Mouse (Mus musculus) midbrain, embryonic 15.5 days (tissue): ENCODE results near the gene Krt20. TPM values are rescaled to one million over a fixed set of nuclear protein-coding genes. Genes with fewer than 3 reads are reported as not detected.

Source experiments
- ATAC-seq: fragments of 200-750 bp; cut with Nextera tagmentation; replicated peaks from 2 replicates; pipeline ENCODE4 v1.8.0; 2017; ENCODE audit warnings: moderate TSS enrichment
- H3K27ac ChIP-seq: fragments of 300-500 bp; sonication (generic); 2 replicates; pipeline ENCODE4 v1.5.1; 2015; ENCODE audit warnings: mild to moderate bottlenecking, inconsistent platforms
- H3K27me3 ChIP-seq: fragments of 300-500 bp; sonication (generic); replicated peaks from 2 replicates; pipeline ENCODE4 v1.6.1; 2015; ENCODE audit warnings: inconsistent platforms
- H3K36me3 ChIP-seq: fragments of 300-500 bp; sonication (generic); replicated peaks from 2 replicates; pipeline ENCODE4 v1.6.1; 2015; ENCODE audit warnings: inconsistent platforms
- H3K4me1 ChIP-seq: fragments of 300-500 bp; sonication (generic); 2 replicates; pipeline ENCODE4 v1.6.1; 2015; ENCODE audit warnings: inconsistent platforms
- H3K4me2 ChIP-seq: fragments of 300-500 bp; sonication (generic); 2 replicates; pipeline ENCODE4 v1.6.1; 2015; ENCODE audit warnings: inconsistent platforms, mild to moderate bottlenecking, moderate library complexity
- H3K4me3 ChIP-seq: fragments of 300-500 bp; sonication (generic); 2 replicates; pipeline ENCODE4 v1.5.1; 2015; ENCODE audit warnings: mild to moderate bottlenecking, inconsistent platforms
- H3K9ac ChIP-seq: fragments of 300-500 bp; sonication (generic); 2 replicates; pipeline ENCODE4 v1.6.1; 2015; ENCODE audit warnings: mild to moderate bottlenecking, inconsistent platforms
- H3K9me3 ChIP-seq: fragments of 300-500 bp; sonication (generic); 2 replicates; pipeline ENCODE4 v1.6.1; 2016; ENCODE audit warnings: inconsistent platforms
- WGBS: fragments of 180-500 bp; shearing (Covaris S2); methylation state at CpG from one replicate; pipeline ENCODE4 v1.1.7; 2015; ENCODE audit warnings: mixed read lengths; 5-methylcytosine and 5-hydroxymethylcytosine counted together
- polyA plus RNA-seq: library from polyadenylated mRNA; unstranded; fragments of >200 nt; fragmentation: Nextera tagmentation; extraction: Ambion mirVana; gene quantifications from 2 replicates; pipeline ENCODE4 v1.2.1, GENCODE M21; 2015

Krt20 gene
- polyA plus RNA-seq, 1 experiment from 2014 or later: 0.19 TPM

- H3K9ac ChIP-seq: no peak overlapping the region
- no peak overlapping the region for H3K4me3 ChIP-seq
- WGBS: 85% methylated on average over 4 of the region's 4 CpGs
- H3K4me1 ChIP-seq: no peaks in the 10 kb centered on the region
- no peaks in the 10 kb centered on the region for H3K36me3 ChIP-seq
- H3K4me2 ChIP-seq: no peak overlapping the region
- H3K9me3 ChIP-seq: no peaks in the 10 kb centered on the region
- no peaks in the 10 kb centered on the region for H3K27me3 ChIP-seq
- no peak for ATAC-seq
- no peak overlapping the region for H3K27ac ChIP-seq
Observed at GRCm38 (mm10) chr11:99454044-99454443, 16.1 kb upstream of the Krt20 start.

GRCm38 (mm10) chr11:99448769-99449168 is 10.8 kb upstream of the Krt20 start:
- Histone ChIP-seq H3K4me1 (no peaks in the 10 kb centered on the region), H3K4me2 (no peak overlapping the region), H3K36me3 (no peaks in the 10 kb centered on the region), H3K9ac (no peak overlapping the region), H3K4me3 (no peak overlapping the region), H3K9me3 (no peaks in the 10 kb centered on the region), H3K27me3 (no peaks in the 10 kb centered on the region), H3K27ac (no peak overlapping the region)
- ATAC-seq: no peak
- WGBS: 78% methylated on average over 2 of the region's 2 CpGs

GRCm38 (mm10) chr11:99441220-99441619 is 3.3 kb upstream of the Krt20 start:
- Histone ChIP-seq H3K9ac (no peak overlapping the region), H3K4me2 (no peak overlapping the region), H3K27ac (no peak overlapping the region), H3K27me3 (no peaks in the 10 kb centered on the region), H3K36me3 (no peaks in the 10 kb centered on the region), H3K9me3 (no peaks in the 10 kb centered on the region), H3K4me1 (no peaks in the 10 kb centered on the region), H3K4me3 (no peak overlapping the region)
- no peak for ATAC-seq
- WGBS: 77% methylated on average over 8 of the region's 8 CpGs

- no peaks in the 10 kb centered on the region for H3K9me3 ChIP-seq
- H3K27me3 ChIP-seq: no peaks in the 10 kb centered on the region
- no peaks in the 10 kb centered on the region for H3K4me1 ChIP-seq
- 62% methylated on average over 10 of the region's 10 CpGs for WGBS
- no peak for ATAC-seq
- H3K27ac ChIP-seq: no peak overlapping the region
- no peaks in the 10 kb centered on the region for H3K36me3 ChIP-seq
- H3K4me3 ChIP-seq: no peak overlapping the region
- H3K4me2 ChIP-seq: no peak overlapping the region
- H3K9ac ChIP-seq: no peak overlapping the region
Observed at GRCm38 (mm10) chr11:99439465-99439864, 1.5 kb upstream of the Krt20 start.

- Histone ChIP-seq H3K4me1 (no peaks in the 10 kb centered on the region), H3K4me3 (no peak overlapping the region), H3K4me2 (no peak overlapping the region), H3K9me3 (no peaks in the 10 kb centered on the region), H3K36me3 (no peaks in the 10 kb centered on the region), H3K9ac (no peak overlapping the region), H3K27ac (no peak overlapping the region), H3K27me3 (no peaks in the 10 kb centered on the region)
- 58% methylated on average over 4 of the region's 4 CpGs for WGBS
- ATAC-seq: no peak
Observed at GRCm38 (mm10) chr11:99436625-99437024, 1.3 kb downstream of the Krt20 start.

- WGBS: 35% methylated on average over 12 of the region's 12 CpGs
- Histone ChIP-seq H3K4me1 (no peaks in the 10 kb centered on the region), H3K27me3 (no peaks in the 10 kb centered on the region), H3K27ac (no peak overlapping the region), H3K36me3 (no peaks in the 10 kb centered on the region), H3K9me3 (no peaks in the 10 kb centered on the region), H3K4me2 (no peak overlapping the region), H3K4me3 (no peak overlapping the region), H3K9ac (no peak overlapping the region)
- ATAC-seq: no peak
Observed at GRCm38 (mm10) chr11:99430670-99431069, 7.3 kb downstream of the Krt20 start.

- H3K36me3 ChIP-seq: no peaks in the 10 kb centered on the region
- no peak within 1 kb of the TSS for H3K9ac ChIP-seq
- no peaks in the 10 kb centered on the region for H3K4me1 ChIP-seq
- H3K9me3 ChIP-seq: no peaks in the 10 kb centered on the region
- H3K27me3 ChIP-seq: no peaks in the 10 kb centered on the region
- H3K4me2 ChIP-seq: no peak within 1 kb of the TSS
- H3K27ac ChIP-seq: no peak within 1 kb of the TSS
- no peak within 1 kb of the TSS for H3K4me3 ChIP-seq
- no peak for ATAC-seq
- WGBS: 85% methylated on average over 10 of the region's 10 CpGs
Observed at GRCm38 (mm10) chr11:99422159-99422558, 15.8 kb downstream of the Krt20 start, which contains the start of gene Krt12. TSS of gene Krt12 (minus strand) at chr11:99422259.

- no peaks in the 10 kb centered on the region for H3K4me1 ChIP-seq
- H3K9ac ChIP-seq: no peak overlapping the region
- H3K27me3 ChIP-seq: no peaks in the 10 kb centered on the region
- no peak overlapping the region for H3K27ac ChIP-seq
- no peaks in the 10 kb centered on the region for H3K36me3 ChIP-seq
- WGBS: 66% methylated on average over 10 of the region's 10 CpGs
- H3K4me3 ChIP-seq: no peak overlapping the region
- ATAC-seq: no peak
- H3K4me2 ChIP-seq: no peak overlapping the region
- H3K9me3 ChIP-seq: no peaks in the 10 kb centered on the region
Observed at GRCm38 (mm10) chr11:99420586-99420985, 17.4 kb downstream of the Krt20 start.

GRCm38 (mm10) chr11:99417819-99418218 is 20.1 kb downstream of the Krt20 start:
- Histone ChIP-seq H3K4me2 (no peak overlapping the region), H3K4me3 (no peak overlapping the region), H3K27ac (no peak overlapping the region), H3K27me3 (no peaks in the 10 kb centered on the region), H3K9ac (no peak overlapping the region), H3K36me3 (no peaks in the 10 kb centered on the region), H3K9me3 (no peaks in the 10 kb centered on the region), H3K4me1 (no peaks in the 10 kb centered on the region)
- WGBS: 72% methylated on average over 16 of the region's 16 CpGs
- ATAC-seq: no peak

- H3K27ac ChIP-seq: no peak overlapping the region
- no peak overlapping the region for H3K4me3 ChIP-seq
- H3K9ac ChIP-seq: no peak overlapping the region
- WGBS: 76% methylated on average over 13 of the region's 13 CpGs
- no peaks in the 10 kb centered on the region for H3K27me3 ChIP-seq
- no peaks in the 10 kb centered on the region for H3K36me3 ChIP-seq
- no peaks in the 10 kb centered on the region for H3K9me3 ChIP-seq
- no peaks in the 10 kb centered on the region for H3K4me1 ChIP-seq
- no peak for ATAC-seq
- H3K4me2 ChIP-seq: no peak overlapping the region
Observed at GRCm38 (mm10) chr11:99416902-99417301, 21.0 kb downstream of the Krt20 start.

- 90% methylated on average over 13 of the region's 13 CpGs for WGBS
Observed at GRCm38 (mm10) chr11:99414463-99415147, 23.3 kb downstream of the Krt20 start.

GRCm38 (mm10) chr11:99413247-99413646 is 24.7 kb downstream of the Krt20 start:
- ATAC-seq: no peak
- H3K27ac ChIP-seq: no peak overlapping the region
- no peaks in the 10 kb centered on the region for H3K9me3 ChIP-seq
- H3K4me1 ChIP-seq: no peaks in the 10 kb centered on the region
- H3K9ac ChIP-seq: no peak overlapping the region
- H3K36me3 ChIP-seq: no peaks in the 10 kb centered on the region
- no peak overlapping the region for H3K4me2 ChIP-seq
- H3K27me3 ChIP-seq: no peaks in the 10 kb centered on the region
- WGBS: 23% methylated on average over 6 of the region's 6 CpGs
- no peak overlapping the region for H3K4me3 ChIP-seq

More at GRCm38 (mm10) chr11:99414463-99415147, 23.3 kb downstream of the Krt20 start:
- Histone ChIP-seq H3K4me1 (no peaks in the 10 kb centered on the region), H3K27me3 (no peaks in the 10 kb centered on the region), H3K9ac (no peak overlapping the region), H3K9me3 (no peaks in the 10 kb centered on the region), H3K27ac (no peak overlapping the region), H3K4me3 (no peak overlapping the region), H3K4me2 (no peak overlapping the region), H3K36me3 (no peaks in the 10 kb centered on the region)
- ATAC-seq: no peak

GRCm38 (mm10) chr11:99406186-99406585 is 31.8 kb downstream of the Krt20 start:
- Histone ChIP-seq H3K27ac (no peak overlapping the region), H3K4me1 (no peaks in the 10 kb centered on the region), H3K4me2 (no peak overlapping the region), H3K9me3 (no peaks in the 10 kb centered on the region), H3K9ac (no peak overlapping the region), H3K36me3 (no peaks in the 10 kb centered on the region), H3K27me3 (0 out of 2 replicates have a peak, but pooled peaks cover 2% of the 10 kb centered on the region), H3K4me3 (no peak overlapping the region)
- ATAC-seq: no peak
- 72% methylated on average over 10 of the region's 10 CpGs for WGBS
